Mouse (Mus musculus): ENCODE results near the gene 0610010F05Rik.
"Not testable (repeated sequence)": the region's sequence is repeated elsewhere in the genome, so short reads cannot be mapped to it uniquely, and the experiment has no call there.

Gene 0610010F05Rik

DNA sequence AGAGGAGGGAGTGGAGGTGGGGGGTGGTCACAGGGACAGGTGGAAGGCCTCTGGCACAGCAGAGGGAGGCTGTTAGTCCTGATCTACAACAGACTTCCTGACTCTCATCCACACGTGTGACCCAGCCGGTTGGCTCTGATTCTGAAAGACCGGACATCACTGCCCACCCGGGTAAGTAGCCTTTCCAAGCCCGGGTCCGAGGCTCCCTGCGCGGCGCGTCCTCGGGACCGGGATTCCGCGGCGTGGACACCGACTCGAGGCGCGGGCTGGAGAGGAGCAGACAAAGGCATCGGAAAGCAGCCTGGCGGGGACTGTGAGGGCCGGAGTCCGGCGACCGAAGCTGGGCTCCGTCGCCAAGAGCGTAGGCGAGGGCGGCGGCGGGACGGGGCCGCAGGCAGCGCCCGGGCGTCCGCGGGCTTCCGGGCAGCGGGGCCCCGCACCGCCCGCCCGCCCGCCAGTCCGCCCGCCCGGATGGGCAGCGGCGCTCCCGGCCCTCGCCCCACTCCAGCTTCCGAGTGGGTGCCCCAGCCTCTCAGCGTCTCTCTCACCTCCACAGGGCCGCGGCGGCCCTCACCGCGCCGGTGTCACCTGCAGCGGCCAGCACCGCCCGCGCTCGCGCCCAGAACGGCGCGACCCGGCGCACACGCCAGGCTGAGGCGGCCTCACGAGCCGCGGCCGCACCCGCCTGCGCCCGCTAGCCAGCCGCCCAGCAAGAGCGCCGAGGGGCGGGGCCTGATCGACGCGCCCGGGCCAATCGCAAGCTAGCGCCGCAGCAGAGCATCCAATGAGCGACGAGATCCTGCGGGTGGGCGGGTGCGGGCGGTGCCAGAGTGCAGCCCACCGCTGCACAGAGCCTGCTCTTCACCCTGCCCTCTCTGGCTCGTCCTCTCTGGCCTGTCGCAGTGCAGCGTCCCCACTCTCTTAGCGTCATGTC, at the start of gene 0610010F05Rik:
Gene 0610010F05Rik (minus strand): TSS at position 695 of the 934 bp plus-strand sequence.
- peak; percentile 89 for DNase-seq

DNA sequence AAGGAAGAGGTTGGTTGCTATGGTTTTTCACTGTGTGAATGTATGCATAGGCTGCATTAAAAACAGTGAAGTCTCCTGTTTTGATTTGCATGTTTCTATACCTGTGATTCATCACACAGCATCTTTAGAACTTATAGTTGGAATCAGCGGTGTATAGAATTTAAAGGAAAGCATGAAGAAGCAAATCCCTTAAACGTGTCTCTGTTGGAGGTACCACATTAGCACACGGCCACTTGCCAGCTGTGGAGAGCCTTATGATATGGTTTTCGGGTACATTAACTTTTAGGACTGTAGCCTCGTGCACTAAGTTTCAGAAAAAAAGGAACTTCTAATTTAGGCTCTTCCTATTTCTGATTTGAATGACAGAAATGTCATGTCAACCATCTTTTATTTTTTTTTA, 49.1 kb upstream of the 0610010F05Rik start:
- DNase-seq: no peak

DNA sequence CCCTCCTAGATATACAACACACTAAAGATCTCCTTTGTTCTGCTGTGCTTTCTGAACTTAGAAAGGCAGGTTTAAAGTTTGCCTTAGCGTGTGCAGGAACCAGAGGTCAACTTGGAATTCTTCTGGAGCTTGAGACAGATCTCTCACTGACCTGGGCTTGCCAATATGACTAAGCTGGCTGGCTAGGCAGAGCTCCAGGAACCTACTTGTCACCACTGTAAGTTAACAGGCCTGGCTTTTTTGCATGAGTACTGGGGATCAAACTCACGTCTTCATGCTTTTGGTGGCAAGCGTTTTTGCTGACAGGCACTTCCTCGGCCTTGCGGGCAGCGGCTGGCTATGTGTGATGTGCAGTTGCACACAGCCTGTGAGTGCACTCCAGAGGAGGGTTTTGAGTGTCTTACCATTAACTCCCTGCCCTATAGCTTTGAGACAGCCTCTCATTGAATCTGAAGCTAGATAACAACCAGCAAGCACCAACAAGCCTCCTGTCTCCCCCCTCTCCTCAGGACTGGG, 47.1 kb upstream of the 0610010F05Rik start:
- DNase-seq: no peak

DNA sequence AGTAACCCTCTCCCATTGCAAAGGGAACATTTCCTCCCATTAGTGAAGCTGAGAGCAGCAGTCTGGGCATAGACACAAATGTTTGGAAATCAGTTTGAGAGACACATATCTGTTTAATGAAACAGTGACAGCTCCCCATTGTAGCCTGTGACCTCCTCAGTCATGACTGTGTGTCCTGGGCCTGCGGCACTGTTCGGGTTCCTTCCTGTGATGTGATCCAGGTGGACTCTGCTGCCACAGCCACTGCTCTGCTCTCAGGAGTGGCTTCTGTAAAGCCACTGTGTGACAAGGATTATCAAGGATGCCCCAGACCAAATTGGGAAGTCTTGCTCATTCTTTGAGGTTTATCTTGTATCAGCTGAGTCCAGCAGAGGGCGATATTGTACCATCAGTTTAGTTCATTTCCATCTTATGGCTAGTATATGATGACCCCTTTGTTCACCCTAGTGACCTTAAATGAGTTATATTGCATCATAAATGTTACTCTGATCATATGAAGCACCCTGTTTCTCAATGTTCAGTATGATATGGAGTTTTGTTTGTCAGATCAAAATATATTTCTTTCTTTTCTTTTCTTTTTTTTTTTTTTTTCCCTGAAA, 45.7 kb upstream of the 0610010F05Rik start:
- peak; percentile 78 for DNase-seq

- no peak for DNase-seq
These were observed 42.7 kb upstream of the 0610010F05Rik start for GRCm38 (mm10) chr11:23676100-23676499.

DNA sequence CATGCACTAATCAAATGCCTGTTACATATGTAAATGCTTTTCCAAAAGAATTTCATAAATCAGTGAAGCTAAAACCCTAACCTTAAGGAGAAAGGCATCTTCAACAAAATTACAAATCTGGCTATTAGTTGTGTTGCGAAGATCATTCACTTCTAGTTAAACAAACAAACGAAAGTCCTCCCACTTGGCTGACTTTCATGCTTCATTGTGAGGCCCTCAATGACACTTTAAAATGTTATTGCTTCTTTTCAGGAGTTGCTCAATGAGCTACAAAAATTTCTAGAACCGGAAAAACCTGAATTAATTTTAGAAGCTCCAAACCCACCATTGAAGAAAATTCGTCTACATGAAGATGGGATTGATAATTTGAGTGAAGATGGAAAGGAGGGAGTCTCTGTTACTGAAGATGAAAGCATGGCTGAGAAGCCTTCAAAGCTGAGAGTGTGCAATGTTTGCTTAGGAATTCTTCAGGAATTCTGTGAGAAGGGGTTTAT, 38.9 kb upstream of the 0610010F05Rik start:
- peak; percentile 18 for DNase-seq

- peak; percentile 14 for DNase-seq
These were observed 33.7 kb upstream of the 0610010F05Rik start for GRCm38 (mm10) chr11:23667128-23667527.

DNA sequence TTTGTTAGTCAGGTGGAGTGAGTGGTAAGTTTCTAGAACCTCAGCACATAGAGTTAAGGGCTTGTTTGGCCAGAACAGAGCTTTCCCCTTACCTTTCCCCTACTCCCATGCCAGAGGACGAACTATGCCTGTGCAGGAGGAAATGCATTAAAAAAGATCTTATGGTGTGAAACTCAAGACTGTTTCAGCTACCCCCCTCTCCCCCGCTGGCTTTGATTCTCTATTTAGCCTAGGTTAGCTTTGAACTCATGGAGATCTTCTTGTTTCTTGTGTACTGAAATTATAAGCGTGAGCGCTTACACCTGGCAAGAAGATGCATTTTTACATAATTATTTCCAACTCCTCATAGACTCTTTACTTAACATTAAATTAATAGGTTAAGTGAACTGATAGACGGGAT, 33.1 kb upstream of the 0610010F05Rik start:
- no peak for DNase-seq

DNA sequence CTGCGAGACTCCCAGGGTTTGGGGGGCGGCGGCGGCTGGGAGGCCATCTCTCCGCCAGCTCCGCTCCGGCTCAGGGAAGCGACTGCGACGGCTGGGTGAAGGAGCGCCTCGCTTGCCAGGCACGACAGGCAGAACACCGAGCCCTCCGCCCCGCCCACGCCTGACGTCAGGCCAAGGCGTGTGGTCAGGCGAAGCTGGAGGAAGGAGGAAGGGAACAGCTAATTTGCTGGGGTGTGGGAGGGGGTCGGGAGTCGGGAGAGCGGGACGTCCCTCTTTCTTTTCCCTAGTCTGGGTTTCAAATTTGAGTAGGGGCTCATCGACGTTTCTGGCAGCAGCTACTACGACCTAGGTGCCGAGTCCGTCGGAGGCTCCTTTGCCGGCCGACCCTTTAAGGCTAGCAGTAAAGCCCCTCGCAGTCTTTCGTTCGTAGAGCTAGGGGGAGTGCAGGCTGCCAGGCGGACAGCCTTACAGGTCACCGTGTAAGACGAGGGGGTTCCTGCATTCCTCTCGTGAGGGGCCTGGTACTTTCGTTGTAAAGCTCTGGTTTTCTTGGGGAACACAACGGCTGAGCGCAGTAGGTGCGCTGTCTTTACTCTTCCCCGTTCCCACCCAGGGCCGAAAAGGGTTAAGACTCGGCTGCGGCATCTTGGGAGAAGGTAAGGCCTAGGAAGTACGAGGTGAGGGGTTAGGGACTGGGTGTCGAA, 32.5 kb upstream of the 0610010F05Rik start, which contains the start of gene Pex13:
Gene Pex13 (minus strand): TSS at position 162 of the 704 bp plus-strand sequence.
- peak; percentile 97 for DNase-seq

GRCm38 (mm10) chr11:23665311-23665786, 31.9 kb upstream of the 0610010F05Rik start, which contains the start of gene Pus10:
TSS of gene Pus10 (plus strand) at chr11:23665674.
- DNase-seq: no peak

DNA sequence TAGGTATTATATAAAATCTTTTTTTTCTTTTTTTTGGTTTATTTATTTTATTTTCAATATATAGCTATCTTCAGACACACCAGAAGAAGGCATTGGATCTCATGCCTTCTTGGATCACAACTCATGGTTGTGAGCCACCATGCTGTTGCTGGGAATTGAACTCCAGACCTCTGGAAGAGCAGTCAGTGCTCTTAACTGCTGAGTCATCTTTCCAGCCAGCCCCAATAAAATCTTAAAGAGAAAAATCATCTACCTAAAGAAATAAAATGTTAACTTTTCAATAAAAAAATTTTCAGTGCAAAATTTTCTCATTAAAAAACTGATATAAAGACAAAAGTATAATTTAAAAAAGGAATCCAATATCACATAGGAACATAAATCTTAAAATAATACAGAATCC, 30.8 kb upstream of the 0610010F05Rik start:
- DNase-seq: no peak

GRCm38 (mm10) chr11:23657791-23658190, 24.4 kb upstream of the 0610010F05Rik start:
- DNase-seq: no peak

GRCm38 (mm10) chr11:23653666-23654065, 20.2 kb upstream of the 0610010F05Rik start:
- DNase-seq: no peak

- DNase-seq: no peak
These were observed 14.4 kb upstream of the 0610010F05Rik start for GRCm38 (mm10) chr11:23647835-23648234.

DNA sequence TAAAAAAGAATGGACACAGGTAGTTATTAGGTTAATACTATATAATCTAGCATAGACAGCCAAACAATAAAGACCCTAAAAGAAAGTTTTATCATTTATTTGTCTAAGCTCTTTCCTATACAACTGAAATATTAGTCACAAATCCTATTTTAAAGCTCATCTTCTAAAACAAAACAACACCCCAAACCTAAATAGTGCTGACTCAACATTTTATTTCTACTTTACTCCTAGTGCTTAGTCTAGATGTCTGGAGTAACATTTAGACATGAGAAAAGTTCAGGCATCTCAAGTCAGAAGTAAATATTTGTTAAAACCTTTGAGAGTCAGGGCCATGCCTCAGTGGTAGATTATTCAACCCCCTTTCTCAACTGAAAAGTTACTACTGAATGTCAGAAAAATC, 14.0 kb upstream of the 0610010F05Rik start:
- DNase-seq: no peak

DNA sequence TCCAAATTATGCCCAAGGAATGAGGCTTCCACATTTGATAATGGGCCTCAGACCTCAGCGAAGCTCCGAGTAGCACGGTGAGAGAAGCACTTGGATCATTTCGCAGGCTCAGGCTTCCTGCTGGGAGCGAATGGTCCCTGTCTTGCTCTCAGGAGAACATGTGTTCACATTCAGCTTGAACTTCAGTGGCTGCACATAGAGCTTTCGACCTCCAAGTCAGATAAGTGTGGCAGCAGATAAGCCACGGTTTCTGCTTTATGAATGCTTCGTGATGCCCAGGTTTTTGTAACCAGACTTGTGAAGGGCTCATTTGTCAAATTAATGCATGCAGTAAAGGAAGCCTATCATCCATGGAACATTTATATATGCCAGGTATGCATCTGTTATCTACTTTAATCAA, 1.1 kb upstream of the 0610010F05Rik start:
- no peak for DNase-seq

GRCm38 (mm10) chr11:23633879-23634215, 408 bp upstream of the 0610010F05Rik start:
- no peak for DNase-seq

DNA sequence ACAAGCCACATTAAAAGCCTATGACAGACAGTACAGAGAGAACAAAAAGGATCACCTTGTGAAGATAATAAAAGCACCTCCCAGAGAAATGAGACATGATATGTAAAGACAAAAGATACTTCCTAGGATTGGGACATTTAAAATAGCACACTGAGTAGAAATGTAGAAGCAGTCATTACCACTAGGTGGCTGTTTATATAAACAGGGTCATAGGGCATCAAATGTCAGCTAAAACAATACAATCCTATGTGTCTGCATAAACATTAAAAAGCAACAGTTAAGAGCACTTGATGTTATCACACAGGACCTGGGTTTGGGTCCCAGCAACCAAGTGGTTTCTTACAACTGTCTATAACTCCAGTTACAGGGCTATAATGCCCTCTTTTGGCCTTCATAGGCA, 2.8 kb downstream of the 0610010F05Rik start:
- no peak for DNase-seq

DNA sequence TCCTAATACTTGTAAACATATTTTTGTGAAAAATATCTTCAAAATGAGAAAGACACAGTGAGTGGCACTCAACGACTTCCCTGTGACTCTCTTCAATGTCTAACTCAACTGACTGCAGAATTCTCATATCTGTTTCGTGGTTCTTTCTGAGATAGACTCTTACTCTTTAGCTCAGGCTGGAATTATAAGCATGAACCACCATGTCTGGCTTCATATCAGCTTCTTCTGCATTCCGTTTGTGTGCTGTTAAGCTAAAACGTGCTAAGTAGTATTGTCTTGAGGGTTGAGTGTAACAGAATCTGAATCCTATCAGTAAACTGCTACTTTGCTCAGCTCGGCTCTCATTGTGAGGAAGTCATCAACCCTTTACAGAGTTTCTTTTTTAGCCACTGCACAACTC, 14.4 kb downstream of the 0610010F05Rik start:
- no peak for DNase-seq

- no peak for DNase-seq
These were observed 18.9 kb downstream of the 0610010F05Rik start for GRCm38 (mm10) chr11:23614546-23614945.

DNA sequence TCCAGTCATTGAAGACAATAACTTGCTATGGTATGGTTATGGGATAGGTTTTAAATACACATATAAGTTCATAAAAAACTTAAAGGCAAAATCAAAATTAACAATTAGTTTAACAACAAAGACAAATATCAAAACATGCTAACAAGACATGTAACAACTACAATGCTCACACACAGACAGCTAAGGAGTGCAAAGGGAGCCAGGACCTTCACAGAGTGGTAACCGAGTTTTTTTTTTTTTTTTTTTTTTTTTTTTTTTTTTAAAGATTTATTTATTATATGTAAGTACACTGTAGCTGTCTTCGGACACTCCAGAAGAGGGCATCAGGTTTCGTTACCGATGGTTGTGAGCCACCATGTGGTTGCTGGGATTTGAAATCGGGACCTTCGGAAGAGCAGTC, 26.1 kb downstream of the 0610010F05Rik start:
- DNase-seq: not testable (repeated sequence)

DNA sequence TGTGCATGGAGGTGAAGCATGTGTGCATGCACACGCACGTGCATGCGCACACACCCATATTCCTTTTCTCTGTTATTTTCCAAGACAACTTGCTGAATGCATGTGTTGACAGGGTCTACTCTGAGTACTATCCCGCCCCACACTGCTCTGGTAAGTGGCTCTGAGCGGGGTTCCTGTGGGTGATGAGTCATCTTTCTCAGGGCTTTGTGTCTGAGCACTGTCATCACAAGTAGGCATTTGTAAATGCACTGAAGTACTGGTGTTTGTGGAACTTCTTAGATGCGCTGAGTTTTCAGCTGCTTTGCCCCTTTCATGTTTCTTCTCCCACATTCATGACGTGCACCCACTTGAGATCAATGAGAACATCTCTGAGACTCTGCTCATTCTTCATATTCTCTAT, 63.3 kb downstream of the 0610010F05Rik start:
- no peak for DNase-seq

DNA sequence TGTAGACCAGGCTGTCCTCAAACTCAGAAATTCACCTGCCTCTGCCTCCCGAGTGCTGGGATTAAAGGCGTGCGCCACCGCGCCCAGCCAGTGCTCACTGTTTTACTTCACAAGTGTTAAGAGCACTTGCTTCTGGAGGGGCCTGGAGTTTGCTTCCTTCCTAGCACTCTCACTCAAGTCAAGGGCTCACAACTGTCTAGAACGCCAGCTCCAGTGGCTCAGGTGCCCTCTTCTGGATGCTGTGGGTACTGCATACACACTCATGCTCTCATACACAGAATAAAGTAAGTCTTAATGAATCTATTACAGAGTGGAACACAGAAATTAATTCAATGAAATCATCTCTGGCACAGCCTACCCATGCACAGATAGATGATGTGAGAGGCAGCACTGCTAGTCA, 67.7 kb downstream of the 0610010F05Rik start:
- peak; percentile 82 for DNase-seq
